Mouse (Mus musculus) neural tube, embryonic 15.5 days (tissue): ENCODE data around the gene Gm13272. TPM values are rescaled to one million over a fixed set of nuclear protein-coding genes. Genes with fewer than 3 reads are reported as not detected.

Source experiments
- polyA plus RNA-seq: library from polyadenylated mRNA; unstranded; fragments of >200 nt; fragmentation: Nextera tagmentation; extraction: Ambion mirVana; gene quantifications from 2 replicates; pipeline ENCODE4 v1.2.1, GENCODE M21; 2015

The Gm13272 gene
- polyA plus RNA-seq, 1 experiment from 2014 or later = not detected

Other genes with a start within 250 kb of the Gm13272 start
- not detected in 2 replicates for gene Ifna15, start 221.6 kb upstream of the Gm13272 start, polyA plus RNA-seq
- gene Ifna14, start 208.1 kb upstream of the Gm13272 start, polyA plus RNA-seq = not detected in 2 replicates
- gene Ifna9, start 187.5 kb upstream of the Gm13272 start, polyA plus RNA-seq = not detected in 2 replicates
- not detected in 2 replicates for gene Ifna12, start 176.5 kb upstream of the Gm13272 start, polyA plus RNA-seq
- gene C87499, start 145.4 kb upstream of the Gm13272 start, polyA plus RNA-seq = not detected in 2 replicates
- gene Ifna13, start 135.4 kb upstream of the Gm13272 start, polyA plus RNA-seq = not detected in 2 replicates
- gene Ifna16, start 102.9 kb upstream of the Gm13272 start, polyA plus RNA-seq = not detected in 2 replicates
- gene Ifna2, start 95.9 kb upstream of the Gm13272 start, polyA plus RNA-seq = not detected in 2 replicates
- gene Ifnab, start 88.5 kb upstream of the Gm13272 start, polyA plus RNA-seq = not detected in 2 replicates
- 1.0 and 1.4 TPM in 2 replicates for gene Gm26566, start 58.0 kb upstream of the Gm13272 start, polyA plus RNA-seq
- gene Klhl9, start 57.4 kb upstream of the Gm13272 start, polyA plus RNA-seq = 95.7 and 97.8 TPM in 2 replicates
- not detected in 2 replicates for gene Gm13271, start 25.0 kb upstream of the Gm13272 start, polyA plus RNA-seq
- gene Gm13283, start 19.7 kb upstream of the Gm13272 start, polyA plus RNA-seq = 0.18 TPM in 1 of 2 replicates, not detected in the other
- not detected in 2 replicates for gene Gm13290, start 6.0 kb upstream of the Gm13272 start, polyA plus RNA-seq
- not detected in 2 replicates for gene Gm13289, start 2.9 kb upstream of the Gm13272 start, polyA plus RNA-seq
- not detected in 2 replicates for gene Ifnz, start 2.3 kb downstream of the Gm13272 start, polyA plus RNA-seq
- gene Gm13276, start 5.9 kb downstream of the Gm13272 start, polyA plus RNA-seq = not detected in 2 replicates
- gene Gm13277, start 8.8 kb downstream of the Gm13272 start, polyA plus RNA-seq = not detected in 2 replicates
- gene Gm13278, start 11.7 kb downstream of the Gm13272 start, polyA plus RNA-seq = not detected in 2 replicates
- not detected in 2 replicates for gene Gm13275, start 14.6 kb downstream of the Gm13272 start, polyA plus RNA-seq
- not detected in 2 replicates for gene Gm13279, start 17.5 kb downstream of the Gm13272 start, polyA plus RNA-seq
- 0.38 TPM in 1 of 2 replicates, not detected in the other for gene Gm13285, start 19.8 kb downstream of the Gm13272 start, polyA plus RNA-seq
- not detected in 2 replicates for gene Gm13287, start 23.4 kb downstream of the Gm13272 start, polyA plus RNA-seq
- gene Gm13288, start 25.7 kb downstream of the Gm13272 start, polyA plus RNA-seq = not detected in 2 replicates
- not detected in 2 replicates for gene Ifna7, start 36.4 kb downstream of the Gm13272 start, polyA plus RNA-seq
- not detected in 2 replicates for gene Ifna11, start 40.1 kb downstream of the Gm13272 start, polyA plus RNA-seq
- gene Ifna6, start 47.6 kb downstream of the Gm13272 start, polyA plus RNA-seq = not detected in 2 replicates
- gene Ifna5, start 55.7 kb downstream of the Gm13272 start, polyA plus RNA-seq = not detected in 2 replicates
- not detected in 2 replicates for gene Ifna4, start 62.0 kb downstream of the Gm13272 start, polyA plus RNA-seq
- gene Ifna1, start 70.2 kb downstream of the Gm13272 start, polyA plus RNA-seq = not detected in 2 replicates
- gene Ifne, start 100.4 kb downstream of the Gm13272 start, polyA plus RNA-seq = not detected in 2 replicates